Mouse (Mus musculus) testis, adult 2 months (tissue): Measurements from ENCODE around the gene Adgrb2.

Experiments
- CTCF ChIP-seq: fragments of 200-500 bp; IDR thresholded peaks from 2 replicates; pipeline ENCODE4 v1.5.1; 2012; ENCODE audit warnings: low read depth, mild to moderate bottlenecking, inconsistent platforms, low read length, moderate library complexity; ENCODE audit not compliant: control insufficient read depth, insufficient read depth, insufficient replicate concordance
- POLR2A ChIP-seq: fragments of 200-500 bp; IDR thresholded peaks from 2 replicates; pipeline ENCODE4 v1.6.1; 2012; ENCODE audit warnings: low read depth, mild to moderate bottlenecking, inconsistent platforms, low read length, moderate library complexity; ENCODE audit not compliant: control insufficient read depth

DNA sequence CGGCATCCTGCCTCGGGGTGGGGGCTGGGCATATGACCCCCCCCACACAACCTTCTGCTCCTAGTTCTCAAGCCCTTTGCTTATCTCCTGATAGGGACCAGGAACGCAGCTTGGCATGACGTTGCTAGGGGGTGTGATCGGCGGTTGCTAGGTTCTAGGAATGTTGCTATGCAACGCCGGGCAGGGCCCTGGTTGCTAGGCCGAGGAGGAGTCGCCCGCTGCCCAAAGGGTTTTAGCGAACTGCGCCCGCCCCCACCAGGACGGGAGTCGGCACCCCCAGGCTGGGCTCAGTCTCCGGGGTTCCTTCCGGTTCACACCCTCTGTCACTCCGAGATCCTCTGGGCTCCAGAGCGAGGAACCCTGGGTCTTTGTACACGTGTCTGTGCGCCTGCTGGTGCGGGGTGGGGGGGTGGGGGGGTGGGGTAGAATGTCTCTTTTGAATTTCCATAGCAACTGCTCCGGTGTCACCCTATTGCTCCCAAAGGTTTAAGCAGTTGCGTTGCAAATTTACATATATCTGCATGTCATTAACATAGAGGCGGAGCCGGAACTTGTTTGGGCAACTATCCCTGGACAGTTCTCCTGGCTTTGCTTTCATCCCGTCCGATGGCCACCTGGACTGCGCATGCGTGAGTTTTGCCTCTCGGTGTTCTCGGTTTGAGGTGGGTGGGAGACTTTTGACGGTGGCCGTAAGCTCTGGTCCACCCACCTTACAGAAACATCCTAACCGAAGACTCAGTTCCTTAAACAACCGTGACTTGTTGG, 24.3 kb upstream of the Adgrb2 start:
- no peak for TF ChIP-seq POLR2A
- TF ChIP-seq CTCF = no peak
